7 mouse cellular contexts compared by ENCODE assay signal in genomic region chr11:119990658-119991337, GRCm38 (mm10). TPM values are rescaled to one million over a fixed set of nuclear protein-coding genes. Genes with fewer than 3 reads are reported as not detected.
A peak's percentile ranks its signal among the peaks of the same experiment; 100 is the strongest.
DNase-seq lines count a peak whose midpoint lies in the region; ATAC-seq and TF ChIP-seq lines count a peak whose summit lies in the region.

No protein-coding gene starts in this region.

- intact Hi-C loops in left cerebral cortex, adult 2 months (cut with DNase I): loop anchor here (1.0 to 5.0 kb wide), 6 partner anchors 30 to 488 kb away; partner anchors contain the start of gene Baiap2
- intact Hi-C loops in left cerebral cortex, postnatal 4 days (cut with DNase I): loop anchor here (5.0 kb wide), 1 partner anchor 83 kb away; no protein-coding TSS in a partner anchor

- TF ChIP-seq CTCF in left cerebral cortex, adult 2 months (IDR thresholded peaks at IDR 0.05): no peak
- TF ChIP-seq CTCF in olfactory bulb, adult 2 months (IDR thresholded peaks at IDR 0.05; ENCODE audit: insufficient read depth, low read depth, low read length): no peak

- no peaks in the 10 kb centered on the region for H3K27me3 ChIP-seq in forebrain, embryonic 15.5 days
- no peaks in the 10 kb centered on the region for H3K27me3 ChIP-seq in limb, embryonic 14.5 days (ENCODE audit: control insufficient read depth, insufficient read depth, low read length)

- H3K4me3 ChIP-seq in left cerebral cortex, adult 2 months: no peak overlapping the region
- no peak overlapping the region for H3K4me3 ChIP-seq in forebrain, embryonic 15.5 days
- H3K4me3 ChIP-seq in limb, embryonic 14.5 days (replicated peaks; ENCODE audit: low read length): no peak overlapping the region
- no peak overlapping the region for H3K4me3 ChIP-seq in olfactory bulb, adult 2 months (ENCODE audit: insufficient read depth, low read depth, low read length)

- H3K9ac ChIP-seq in forebrain, embryonic 15.5 days (replicated peaks): no peak overlapping the region
- no peak overlapping the region for H3K9ac ChIP-seq in limb, embryonic 14.5 days (ENCODE audit: low read depth, low read length, severe bottlenecking)

- DNase-seq in left cerebral cortex, adult 2 months (ENCODE audit: extremely low spot score in 1 of 2, low spot score in 2 of 2): peak; percentile 58 to 71
- DNase-seq in left cerebral cortex, postnatal 4 days: no peak
- DNase-seq in limb, embryonic 14.5 days (ENCODE audit: low spot score): no peak
- no peak for DNase-seq in urinary bladder, adult 2 months (ENCODE audit: low spot score)
- DNase-seq in spleen, adult 18-20 months: no peak

- no peaks in the 10 kb centered on the region for H3K36me3 ChIP-seq in forebrain, embryonic 15.5 days
- H3K36me3 ChIP-seq in limb, embryonic 14.5 days (ENCODE audit: control insufficient read depth, insufficient read depth, low read length): peaks cover 14% of the 10 kb centered on the region

- peak overlapping the region; percentile 94 for H3K27ac ChIP-seq in left cerebral cortex, adult 2 months
- H3K27ac ChIP-seq in forebrain, embryonic 15.5 days (replicated peaks): 0 out of 2 replicates have a peak overlapping the region, but pooled peaks have one; percentile 4
- H3K27ac ChIP-seq in limb, embryonic 14.5 days (replicated peaks; ENCODE audit: low read depth, low read length): peak overlapping the region; percentile 43; the same call in 1 of the 2 replicates
- H3K27ac ChIP-seq in olfactory bulb, adult 2 months (ENCODE audit: insufficient read depth, low read depth, low read length): peak overlapping the region; percentile 89

- H3K4me2 ChIP-seq in forebrain, embryonic 15.5 days (replicated peaks): no peak overlapping the region
- peak overlapping the region; percentile 31; the same call in 1 of the 2 replicates for H3K4me2 ChIP-seq in limb, embryonic 14.5 days (replicated peaks; ENCODE audit: low read depth, low read length, severe bottlenecking)

- WGBS in forebrain, embryonic 15.5 days: 52% methylated on average over 10 of the region's 10 CpGs
- 56% methylated on average over 10 of the region's 10 CpGs for WGBS in limb, embryonic 14.5 days
- WGBS in olfactory bulb, adult 2 months: 25% methylated on average over 10 of the region's 10 CpGs

- ATAC-seq in forebrain, embryonic 15.5 days (replicated peaks): peak; percentile 28; the same call in 1 of the 2 replicates
- no peak; the same call in 1 of the 2 replicates for ATAC-seq in limb, embryonic 14.5 days (ENCODE audit: low FRiP score, low read depth)

- no peak for TF ChIP-seq POLR2A in limb, embryonic 14.5 days (IDR thresholded peaks at IDR 0.05; ENCODE audit: borderline replicate concordance, extremely low read depth, insufficient read depth, insufficient read length)
- no peak for TF ChIP-seq POLR2A in olfactory bulb, adult 2 months (IDR thresholded peaks at IDR 0.05; ENCODE audit: insufficient read depth, low read depth, low read length)

- H3K9me3 ChIP-seq in forebrain, embryonic 15.5 days: no peaks in the 10 kb centered on the region
- no peaks in the 10 kb centered on the region for H3K9me3 ChIP-seq in limb, embryonic 14.5 days (ENCODE audit: control insufficient read depth, low read length)

- H3K4me1 ChIP-seq in forebrain, embryonic 15.5 days: peaks cover 35% of the 10 kb centered on the region
- H3K4me1 ChIP-seq in limb, embryonic 14.5 days (ENCODE audit: control insufficient read depth, insufficient read depth, low read length): peaks cover 28% of the 10 kb centered on the region
- peaks cover 56% of the 10 kb centered on the region for H3K4me1 ChIP-seq in olfactory bulb, adult 2 months (ENCODE audit: control insufficient read depth, insufficient read depth, low read length)

RNA-seq across cellular contexts. Expression of gene Baiap2, which starts 48.2 kb away (rescaled TPM):
- total RNA-seq in left cerebral cortex, adult 2 months (2021): 100 to 1,000 TPM; 249 to 287 TPM
- total RNA-seq in left cerebral cortex, postnatal 4 days (2021): 10 to 100 TPM; 71.7 to 72.2 TPM
- polyA plus RNA-seq in forebrain, embryonic 15.5 days (2015; fragmentation: Nextera tagmentation; extraction: Ambion mirVana): 28.1 and 34.0 TPM in 2 replicates
- polyA plus RNA-seq in limb, embryonic 14.5 days (2012; rRNA removed): 29.5 and 36.5 TPM in 2 replicates
- 23.4 and 28.1 TPM in 2 replicates for polyA plus RNA-seq in limb, embryonic 14.5 days (2014; fragmentation: Nextera tagmentation; extraction: Ambion mirVana)
- not detected in 2 replicates for polyA plus RNA-seq in olfactory bulb, adult 2 months (2012; ENCODE audit: insufficient read depth, insufficient read length, low replicate concordance, missing spikeins)
- 35.1 and 39.0 TPM in 2 replicates for polyA plus RNA-seq in urinary bladder, adult 2 months (2012; rRNA removed)

RNA-seq across cellular contexts. Expression of gene Aatk, which starts 56.2 kb away (rescaled TPM):
- total RNA-seq in left cerebral cortex, adult 2 months (2021): 100 to 1,000 TPM; 193 to 203 TPM
- total RNA-seq in left cerebral cortex, postnatal 4 days (2021): 100 to 1,000 TPM; 111 to 114 TPM
- 21.9 and 22.5 TPM in 2 replicates for polyA plus RNA-seq in forebrain, embryonic 15.5 days (2015; fragmentation: Nextera tagmentation; extraction: Ambion mirVana)
- polyA plus RNA-seq in limb, embryonic 14.5 days (2012; rRNA removed): 14.8 and 19.0 TPM in 2 replicates
- polyA plus RNA-seq in limb, embryonic 14.5 days (2014; fragmentation: Nextera tagmentation; extraction: Ambion mirVana): 5.9 and 8.1 TPM in 2 replicates
- polyA plus RNA-seq in olfactory bulb, adult 2 months (2012; ENCODE audit: insufficient read depth, insufficient read length, low replicate concordance, missing spikeins): not detected in 2 replicates
- polyA plus RNA-seq in urinary bladder, adult 2 months (2012; rRNA removed): 15.2 and 15.3 TPM in 2 replicates

Comparison
In these comparisons a context has a peak if more than half of its experiments do, and no peak if none do; other contexts are left out.
1. DNase-seq: peak in left cerebral cortex, adult 2 months (2 of 2); none in left cerebral cortex, postnatal 4 days (single experiment), limb, embryonic 14.5 days (single experiment), urinary bladder, adult 2 months (single experiment) and spleen, adult 18-20 months (0 of 2).
2. H3K27ac ChIP-seq: peak in every context shown above with its lines; median percentile 94 in left cerebral cortex, adult 2 months; 89 in olfactory bulb, adult 2 months; 43 in limb, embryonic 14.5 days; 4 in forebrain, embryonic 15.5 days.